Mouse (Mus musculus) heart, embryonic 11.5 days (tissue): ENCODE results near the gene Cdrt4. TPM values are rescaled to one million over a fixed set of nuclear protein-coding genes. Genes with fewer than 3 reads are reported as not detected.

ENCODE experiments used
- ATAC-seq: fragments of 200-750 bp; cut with Nextera tagmentation; replicated peaks from 2 replicates; pipeline ENCODE4 v1.8.0; 2017; ENCODE audit warnings: moderate library complexity; ENCODE audit not compliant: insufficient number of reproducible peaks, low FRiP score, low TSS enrichment
- H3K27ac ChIP-seq: fragments of 300-500 bp; sonication (generic); 2 replicates; pipeline ENCODE4 v1.5.1; 2014; ENCODE audit warnings: mild to moderate bottlenecking, low read depth, low read length
- H3K27me3 ChIP-seq: fragments of 300-500 bp; sonication (generic); 2 replicates; pipeline ENCODE4 v1.6.1; 2014; ENCODE audit warnings: mild to moderate bottlenecking, low read length, mixed read lengths; ENCODE audit not compliant: control insufficient read depth, insufficient read depth
- H3K36me3 ChIP-seq: fragments of 300-500 bp; sonication (generic); 2 replicates; pipeline ENCODE4 v1.6.1; 2014; ENCODE audit warnings: mild to moderate bottlenecking, low read length, moderate library complexity, mixed read lengths; ENCODE audit not compliant: control insufficient read depth, insufficient read depth
- H3K4me1 ChIP-seq: fragments of 300-500 bp; sonication (generic); 2 replicates; pipeline ENCODE4 v1.6.1; 2014; ENCODE audit warnings: low read length; ENCODE audit not compliant: control insufficient read depth, insufficient read depth
- H3K4me2 ChIP-seq: fragments of 300-500 bp; sonication (generic); 2 replicates; pipeline ENCODE4 v1.6.1; 2014; ENCODE audit warnings: mild to moderate bottlenecking, moderate library complexity
- H3K4me3 ChIP-seq: fragments of 300-500 bp; sonication (generic); 2 replicates; pipeline ENCODE4 v1.5.1; 2014; ENCODE audit warnings: low read depth, low read length
- H3K9ac ChIP-seq: fragments of 300-500 bp; sonication (generic); 2 replicates; pipeline ENCODE4 v1.6.1; 2014; ENCODE audit warnings: mild to moderate bottlenecking, low read depth, low read length, moderate library complexity
- H3K9me3 ChIP-seq: fragments of 300-500 bp; sonication (generic); replicated peaks from 2 replicates; pipeline ENCODE4 v1.6.1; 2016; ENCODE audit warnings: low read length; ENCODE audit not compliant: control insufficient read depth
- WGBS: fragments of 180-500 bp; shearing (Covaris S2); extraction: QIAGEN DNeasy Blood & Tissue Kit; methylation state at CpG from one replicate; pipeline ENCODE4 v1.1.7; 2014; ENCODE audit not compliant: insufficient replicate concordance; 5-methylcytosine and 5-hydroxymethylcytosine counted together
- polyA plus RNA-seq: library from polyadenylated mRNA; unstranded; fragments of >200 nt; fragmentation: Nextera tagmentation; extraction: Ambion mirVana; gene quantifications from 2 replicates; pipeline ENCODE4 v1.2.1, GENCODE M21; 2014

The Cdrt4 gene
- polyA plus RNA-seq, 1 experiment from 2014 or later, result not detected

GRCm38 (mm10) chr11:63008004-63008403 is 57.0 kb downstream of the Cdrt4 start:
- Histone ChIP-seq H3K4me1 (no peaks in the 10 kb centered on the region), H3K9me3 (no peaks in the 10 kb centered on the region), H3K9ac (no peak overlapping the region), H3K27me3 (no peaks in the 10 kb centered on the region), H3K4me3 (no peak overlapping the region), H3K27ac (no peak overlapping the region), H3K36me3 (no peaks in the 10 kb centered on the region), H3K4me2 (no peak overlapping the region)
- no peak for ATAC-seq
- 78% methylated on average over 3 of the region's 3 CpGs for WGBS

DNA sequence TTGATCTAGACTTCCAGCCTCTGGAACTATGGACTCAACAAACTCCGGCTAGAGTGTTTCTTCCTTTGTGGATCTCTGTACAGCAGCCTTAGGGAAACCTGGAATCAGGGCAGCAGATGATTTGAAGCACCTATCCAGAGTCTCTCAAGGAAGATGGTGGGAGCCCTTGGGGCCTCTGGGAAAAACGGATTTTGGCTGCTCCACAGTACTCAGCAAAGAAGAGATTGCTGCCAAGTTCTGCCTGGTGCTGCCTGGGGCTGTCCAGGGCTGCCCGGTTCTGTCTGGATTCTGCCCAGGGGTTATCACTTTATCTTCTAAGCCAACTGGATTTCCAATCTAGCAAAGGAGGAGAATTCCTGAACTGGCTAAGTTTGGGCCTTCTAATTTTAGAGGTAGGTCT is 58.8 kb downstream of the Cdrt4 start:
- ATAC-seq, result no peak
- Histone ChIP-seq H3K9me3 (no peaks in the 10 kb centered on the region), H3K36me3 (no peaks in the 10 kb centered on the region), H3K9ac (no peak overlapping the region), H3K4me1 (no peaks in the 10 kb centered on the region), H3K4me3 (no peak overlapping the region), H3K4me2 (no peak overlapping the region), H3K27ac (no peak overlapping the region), H3K27me3 (no peaks in the 10 kb centered on the region)
- WGBS, result 61% methylated on average over 3 of the region's 3 CpGs

DNA sequence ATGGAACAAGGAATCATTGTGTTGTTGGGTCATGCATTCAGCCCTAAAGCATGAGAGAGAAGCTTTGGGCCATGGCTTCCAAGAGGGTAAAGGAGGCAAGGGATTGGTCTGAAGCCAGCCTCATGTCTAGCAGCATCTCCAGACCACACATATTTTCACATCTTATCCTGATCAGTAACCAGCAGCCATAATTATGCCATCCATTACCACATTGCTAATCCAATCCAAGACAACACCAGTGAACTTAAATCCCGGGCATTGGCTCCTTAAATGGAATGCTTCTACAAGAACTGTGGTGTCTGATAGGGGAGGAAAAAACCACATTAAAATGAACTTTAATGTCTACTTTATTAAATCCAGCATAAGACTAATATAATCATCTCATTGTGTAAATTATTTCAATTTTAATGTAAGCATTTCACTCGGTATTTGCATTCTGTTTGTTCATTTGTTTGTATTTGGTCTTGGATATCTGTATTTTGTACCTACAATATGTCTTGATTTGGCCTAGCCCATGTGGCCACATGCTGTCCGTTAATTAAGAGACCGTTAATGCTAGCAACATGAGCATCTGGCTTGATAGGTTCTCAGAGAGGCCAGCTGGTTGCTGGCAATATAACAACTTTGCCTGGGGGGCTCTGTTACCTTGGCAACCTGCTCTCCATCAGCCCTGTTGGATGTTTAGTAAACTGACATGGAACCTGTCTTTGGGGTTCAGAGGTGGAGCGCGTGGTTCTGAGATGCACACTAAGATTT is 66.5 kb downstream of the Cdrt4 start:
- Histone ChIP-seq H3K4me2 (no peak overlapping the region), H3K9me3 (no peaks in the 10 kb centered on the region), H3K27me3 (no peaks in the 10 kb centered on the region), H3K9ac (no peak overlapping the region), H3K4me1 (no peaks in the 10 kb centered on the region), H3K27ac (no peak overlapping the region), H3K4me3 (no peak overlapping the region), H3K36me3 (no peaks in the 10 kb centered on the region)
- WGBS, result 83% methylated on average over 6 of the region's 6 CpGs
- no peak for ATAC-seq

GRCm38 (mm10) chr11:63018083-63018622 is 67.2 kb downstream of the Cdrt4 start:
- Histone ChIP-seq H3K36me3 (no peaks in the 10 kb centered on the region), H3K4me1 (no peaks in the 10 kb centered on the region), H3K4me3 (no peak overlapping the region), H3K4me2 (no peak overlapping the region), H3K27ac (no peak overlapping the region), H3K9me3 (no peaks in the 10 kb centered on the region), H3K27me3 (no peaks in the 10 kb centered on the region), H3K9ac (no peak overlapping the region)
- no peak for ATAC-seq
- 75% methylated on average over 6 of the region's 6 CpGs for WGBS

- H3K27ac ChIP-seq, result no peak overlapping the region
- peaks cover 10% of the 10 kb centered on the region for H3K4me1 ChIP-seq
- ATAC-seq, result no peak
Measured at GRCm38 (mm10) chr11:63020633-63021032, 69.6 kb downstream of the Cdrt4 start.

DNA sequence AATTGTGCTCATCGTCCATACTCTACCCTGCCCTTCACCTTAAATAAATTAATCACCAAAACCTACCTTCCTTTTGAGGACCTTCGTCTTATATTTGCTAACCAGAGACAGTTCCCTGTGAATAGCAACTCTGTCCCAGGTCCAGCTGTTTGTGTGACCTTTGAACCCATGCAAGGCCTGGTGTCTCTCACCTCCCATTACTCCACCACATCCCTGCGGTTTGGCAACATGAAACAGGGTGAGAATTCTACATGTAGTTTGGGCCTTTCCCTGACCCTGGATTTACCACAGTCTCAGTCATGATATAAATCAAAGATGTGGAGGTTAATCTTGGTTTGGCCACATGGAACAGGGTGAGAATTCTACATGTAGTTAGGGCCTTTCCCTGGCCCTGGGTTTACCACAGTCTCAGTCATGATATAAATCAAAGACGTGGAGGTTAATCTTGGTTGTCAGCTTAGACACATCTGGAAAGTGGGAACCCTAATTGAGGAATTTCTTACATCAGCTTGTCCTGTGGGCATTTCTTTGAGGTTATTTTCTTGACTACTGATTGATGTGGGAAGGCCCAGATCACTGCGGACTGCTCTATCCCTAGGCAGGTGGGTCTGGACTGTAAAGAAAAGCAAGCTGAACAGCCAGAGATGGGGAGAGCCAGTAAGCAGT is 70.3 kb downstream of the Cdrt4 start:
- Histone ChIP-seq H3K9ac (no peak overlapping the region), H3K9me3 (no peaks in the 10 kb centered on the region), H3K4me3 (no peak overlapping the region), H3K27me3 (no peaks in the 10 kb centered on the region), H3K4me2 (no peak overlapping the region), H3K27ac (no peak overlapping the region), H3K4me1 (peaks cover 10% of the 10 kb centered on the region), H3K36me3 (no peaks in the 10 kb centered on the region)
- WGBS, result 53% methylated on average over 5 of the region's 5 CpGs
- no peak for ATAC-seq

More at GRCm38 (mm10) chr11:63020633-63021032, 69.6 kb downstream of the Cdrt4 start:
- H3K27me3 ChIP-seq, result no peaks in the 10 kb centered on the region
- H3K4me2 ChIP-seq, result no peak overlapping the region
- no peaks in the 10 kb centered on the region for H3K9me3 ChIP-seq
- H3K9ac ChIP-seq, result no peak overlapping the region
- H3K4me3 ChIP-seq, result no peak overlapping the region
- no peaks in the 10 kb centered on the region for H3K36me3 ChIP-seq

DNA sequence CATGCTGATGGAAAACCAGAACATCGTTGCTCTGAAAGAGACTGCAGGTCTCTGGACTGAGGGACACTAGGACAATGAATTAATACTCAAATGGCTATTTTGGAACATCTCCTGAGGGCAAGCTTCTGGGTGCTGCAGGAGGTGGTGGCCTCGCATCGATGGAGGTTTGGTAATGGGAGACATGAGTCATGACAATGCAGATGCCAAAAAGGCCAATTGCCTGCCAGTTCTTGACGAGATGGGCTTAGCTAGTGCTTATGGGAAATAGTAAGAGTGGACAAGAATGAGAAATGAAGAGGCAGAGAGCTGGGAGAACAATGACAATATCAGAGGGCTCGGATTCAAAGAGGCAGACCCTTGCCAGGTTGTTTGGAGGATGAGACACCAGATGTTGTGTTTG is 72.5 kb downstream of the Cdrt4 start:
- Histone ChIP-seq H3K36me3 (no peaks in the 10 kb centered on the region), H3K4me2 (no peak overlapping the region), H3K27me3 (no peaks in the 10 kb centered on the region), H3K27ac (no peak overlapping the region), H3K4me3 (no peak overlapping the region), H3K4me1 (peaks cover 10% of the 10 kb centered on the region), H3K9me3 (no peaks in the 10 kb centered on the region), H3K9ac (no peak overlapping the region)
- 60% methylated on average over 5 of the region's 5 CpGs for WGBS
- no peak for ATAC-seq

DNA sequence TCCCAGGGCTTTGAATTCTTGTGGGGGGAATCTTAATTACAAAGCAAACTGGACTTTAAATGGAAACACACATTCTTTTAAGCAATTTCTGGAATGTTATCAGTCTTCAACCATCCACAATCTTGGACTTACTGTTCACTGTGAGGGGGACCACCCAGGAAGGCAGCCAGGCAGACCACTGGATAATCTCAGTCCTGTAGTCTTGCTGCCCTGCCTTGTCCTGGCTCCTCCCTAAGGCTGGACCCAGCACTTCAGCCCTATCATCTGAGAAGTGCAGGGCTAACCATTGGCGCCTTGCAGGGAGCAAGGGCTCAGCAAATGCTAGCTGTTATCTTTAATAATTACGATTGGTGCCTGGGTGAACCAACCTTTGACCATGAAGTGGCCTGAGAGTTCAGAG is 73.1 kb downstream of the Cdrt4 start:
- H3K27ac ChIP-seq, result no peak overlapping the region
- no peak for ATAC-seq
- no peak overlapping the region for H3K9ac ChIP-seq
- H3K27me3 ChIP-seq, result no peaks in the 10 kb centered on the region
- H3K9me3 ChIP-seq, result no peaks in the 10 kb centered on the region
- H3K36me3 ChIP-seq, result no peaks in the 10 kb centered on the region
- no peak overlapping the region for H3K4me3 ChIP-seq
- H3K4me1 ChIP-seq, result peaks cover 10% of the 10 kb centered on the region
- 17% methylated on average over 2 of the region's 2 CpGs for WGBS
- H3K4me2 ChIP-seq, result no peak overlapping the region
